Mouse (Mus musculus) heart, postnatal 36 days (tissue): Measurements from ENCODE around the gene Tmem177. TPM values are rescaled to one million over a fixed set of nuclear protein-coding genes. Genes with fewer than 3 reads are reported as not detected.

Experiments used
- DNase-seq, 2 experiments: peaks; one replicate each; pipeline ENCODE4 v3.0.0; 2021 to 2022
- intact Hi-C: fragments of 180-260 bp; cut with DNase I; formaldehyde crosslinking; loops from one replicate; pipeline ENCODE4 v1.15.1; 2025
- total RNA-seq, 2 experiments: library from RNA; stranded (reverse); gene quantifications; 2 replicates each; pipeline ENCODE4 v1.2.3; 2021

The Tmem177 gene
- total RNA-seq, result 1 to 10 TPM; 9.6 to 10.0 TPM

- intact Hi-C loops, result loop anchor here (2.0 kb wide), 1 partner anchor 76 kb away; the partner anchor contains the start of gene Ptpn4
These were observed at the start of gene Tmem177 for GRCm38 (mm10) chr1:119912953-119913814. Tmem177 (minus strand) TSS chr1:119913208.

GRCm38 (mm10) chr1:119959920-119960319 is 46.9 kb upstream of the Tmem177 start:
- intact Hi-C loops, result no loop called here
- no peak for DNase-seq

More at GRCm38 (mm10) chr1:119912953-119913814, at the start of gene Tmem177:
- DNase-seq, result peak; percentile 96 to 98

- no peak for DNase-seq
- intact Hi-C loops, result no loop called here
These were observed 46.5 kb upstream of the Tmem177 start for GRCm38 (mm10) chr1:119959464-119959863.

DNA sequence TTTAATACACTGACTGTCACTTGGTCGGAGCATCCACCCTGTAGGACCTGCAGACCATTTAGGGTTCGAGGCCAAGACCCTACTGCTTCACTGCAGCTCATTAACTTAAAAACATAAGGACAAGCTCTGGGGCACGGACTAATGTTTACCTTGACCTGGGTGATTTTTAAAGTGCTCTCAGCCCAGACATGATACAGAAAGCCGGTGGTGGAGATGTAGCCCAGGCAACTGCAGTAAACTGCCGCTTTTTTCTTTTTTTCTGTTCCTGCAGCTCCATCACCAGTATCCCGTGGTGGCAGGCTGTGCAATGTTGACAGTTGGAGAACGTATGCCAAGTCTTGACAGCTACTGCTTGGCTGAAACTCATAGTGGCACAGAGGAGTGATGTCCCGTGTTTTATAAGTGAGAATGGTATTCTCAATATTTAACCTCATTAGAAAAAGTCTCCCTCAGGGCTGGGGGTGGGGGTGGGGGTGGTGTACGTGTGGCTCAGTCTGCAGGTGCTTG is 44.8 kb upstream of the Tmem177 start:
- intact Hi-C loops, result no loop called here
- DNase-seq, result no peak

GRCm38 (mm10) chr1:119954680-119955079 is 41.7 kb upstream of the Tmem177 start:
- DNase-seq, result no peak
- intact Hi-C loops, result no loop called here

DNA sequence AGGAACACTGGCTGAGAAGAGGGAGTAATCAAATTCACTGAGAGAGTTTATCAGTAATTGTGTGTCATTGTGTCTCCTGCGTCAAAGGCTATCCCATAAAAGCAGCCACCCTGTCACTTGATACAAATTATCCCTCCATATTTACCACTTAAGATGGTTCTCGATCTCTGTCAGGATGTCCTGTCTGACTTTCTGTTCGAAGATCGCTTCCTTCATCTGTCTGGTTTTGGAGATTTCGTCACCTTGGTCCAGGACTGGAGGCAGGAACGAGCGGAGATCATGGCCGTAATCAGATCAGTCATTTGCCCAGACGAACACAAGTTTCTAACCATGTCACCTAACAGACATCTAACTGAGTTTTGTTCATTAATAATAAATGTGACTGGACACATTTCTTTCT is 40.4 kb upstream of the Tmem177 start:
- DNase-seq, result no peak
- intact Hi-C loops, result no loop called here

DNA sequence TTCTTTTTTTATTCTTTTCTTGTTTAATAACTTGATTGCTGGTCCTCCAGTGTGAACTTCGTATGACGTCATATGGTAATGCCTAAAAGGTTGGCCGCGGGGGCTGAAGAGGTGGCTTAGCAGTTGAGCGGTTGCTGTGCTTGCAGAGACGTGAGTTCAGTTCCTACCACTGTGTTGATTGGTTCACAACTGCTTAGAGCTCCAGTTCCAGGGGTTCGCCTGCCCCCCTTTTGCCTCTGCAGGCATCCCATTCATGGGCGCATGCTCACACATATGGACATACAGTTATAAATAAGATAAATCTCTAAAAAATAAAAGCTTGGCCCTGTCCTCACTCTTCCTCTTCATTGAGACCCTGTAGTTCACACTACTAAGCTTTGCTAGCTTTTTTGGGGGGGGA is 37.1 kb upstream of the Tmem177 start:
- DNase-seq, result no peak
- intact Hi-C loops, result no loop called here

- DNase-seq, result no peak
- intact Hi-C loops, result no loop called here
These were observed 23.9 kb upstream of the Tmem177 start for GRCm38 (mm10) chr1:119936861-119937260.

GRCm38 (mm10) chr1:119931421-119932150 is 18.6 kb upstream of the Tmem177 start:
- DNase-seq, result no peak
- intact Hi-C loops, result loop anchor here (2.0 kb wide), 1 partner anchor 383 kb away; no protein-coding TSS in a partner anchor

GRCm38 (mm10) chr1:119929715-119930114 is 16.7 kb upstream of the Tmem177 start:
- DNase-seq, result no peak
- intact Hi-C loops, result loop anchor here (1.0 to 10.0 kb wide), 3 partner anchors 111 to 475 kb away; no protein-coding TSS in a partner anchor

- DNase-seq, result no peak
- intact Hi-C loops, result no loop called here
These were observed 6.3 kb upstream of the Tmem177 start for GRCm38 (mm10) chr1:119919299-119919698.

- DNase-seq, result no peak
- intact Hi-C loops, result no loop called here
These were observed 3.9 kb upstream of the Tmem177 start for GRCm38 (mm10) chr1:119916823-119917371.

GRCm38 (mm10) chr1:119907206-119907748 is 5.7 kb downstream of the Tmem177 start:
- intact Hi-C loops, result no loop called here
- no peak for DNase-seq

DNA sequence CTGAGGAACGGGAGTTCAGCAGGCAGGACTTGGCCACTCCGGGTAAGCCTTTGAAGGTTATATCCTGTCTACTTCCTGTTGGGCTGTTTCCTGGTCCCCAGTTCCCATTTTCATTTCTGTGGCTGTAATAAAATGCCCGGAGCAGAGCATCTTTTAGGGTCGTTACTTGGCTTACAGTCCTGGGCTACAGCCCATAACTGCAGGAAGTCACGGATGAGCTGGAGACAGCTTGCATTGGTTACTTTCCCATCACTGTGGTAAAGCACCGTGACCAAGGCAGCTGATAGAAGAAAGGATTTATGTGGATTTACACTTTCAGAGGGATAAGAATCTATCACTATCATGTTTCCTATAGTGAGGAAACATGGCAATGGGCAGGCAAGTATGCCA is 9.8 kb downstream of the Tmem177 start:
- DNase-seq, result no peak
- intact Hi-C loops, result no loop called here

DNA sequence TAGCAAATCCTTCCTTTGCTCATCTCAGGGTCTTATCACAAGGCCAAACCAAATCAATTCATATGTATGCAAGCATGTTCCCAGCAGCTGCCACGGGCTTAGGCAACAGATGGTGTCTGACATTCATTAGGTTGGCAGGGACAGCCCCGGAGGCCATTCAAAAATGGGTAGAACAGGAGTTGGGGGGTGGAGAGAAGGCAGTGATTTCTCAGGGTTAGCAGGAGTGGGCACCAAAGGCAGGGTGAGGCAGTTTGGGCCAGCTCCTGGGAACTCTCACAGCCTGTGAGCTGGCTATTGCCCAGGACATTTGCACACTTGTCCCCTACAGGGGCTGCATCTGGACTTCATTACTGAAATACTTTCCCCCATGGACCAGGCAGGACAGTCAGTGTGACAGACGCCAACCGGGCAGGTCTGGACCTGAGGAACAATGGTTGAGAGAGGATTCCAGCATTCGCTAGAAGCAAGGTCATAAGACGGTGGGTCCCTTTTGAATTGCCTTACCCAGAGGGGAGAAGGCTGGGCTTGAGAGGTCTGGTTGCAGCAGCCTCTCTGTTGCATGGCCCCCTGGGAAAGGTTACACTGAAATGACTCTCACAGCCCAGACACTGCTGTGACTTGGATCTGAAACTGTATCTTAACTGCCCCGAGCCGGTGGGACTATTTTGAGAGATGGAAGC is 10.3 kb downstream of the Tmem177 start:
- intact Hi-C loops, result no loop called here
- DNase-seq, result no peak

GRCm38 (mm10) chr1:119899195-119900123 is 13.5 kb downstream of the Tmem177 start:
- intact Hi-C loops, result no loop called here
- no peak for DNase-seq

DNA sequence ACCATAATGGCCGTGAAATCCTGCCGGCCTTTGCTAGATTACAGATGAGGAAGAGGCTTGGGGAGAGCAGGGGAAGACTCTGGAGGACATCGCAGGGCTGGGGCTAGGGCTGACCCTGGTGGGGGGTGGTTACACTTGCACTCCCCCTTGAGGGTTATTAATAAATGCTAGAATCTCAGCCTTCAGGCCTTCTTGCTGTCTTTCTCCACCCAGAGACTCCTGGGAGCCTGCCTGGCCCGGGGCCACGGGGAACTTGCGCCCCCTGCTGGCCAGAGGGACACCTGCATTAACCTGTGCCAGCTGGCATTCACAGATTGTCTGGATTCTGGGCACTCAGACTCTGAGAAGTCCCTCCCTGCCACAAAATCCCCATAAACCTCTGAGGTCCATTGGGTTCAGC is 18.1 kb downstream of the Tmem177 start:
- intact Hi-C loops, result loop anchor here (1.0 kb wide), 1 partner anchor 75 kb away; no protein-coding TSS in a partner anchor

GRCm38 (mm10) chr1:119893600-119893999 is 19.4 kb downstream of the Tmem177 start:
- intact Hi-C loops, result no loop called here
- DNase-seq, result no peak

More for the DNA sequence above, 18.1 kb downstream of the Tmem177 start:
- DNase-seq, result peak; percentile 56 to 73

GRCm38 (mm10) chr1:119892933-119893332 is 20.1 kb downstream of the Tmem177 start:
- intact Hi-C loops, result no loop called here
- DNase-seq, result no peak
